Mouse (Mus musculus): ENCODE measurements around the gene Ascc2. TPM values are rescaled to one million over a fixed set of nuclear protein-coding genes. Genes with fewer than 3 reads are reported as not detected.

The Ascc2 gene
- total RNA-seq, 2 experiments from 2014 or later: 20.0 to 20.6 TPM

- DNase-seq (ENCODE audit: low spot score in 2 of 2): no peak
These were observed 79.1 kb downstream of the Ascc2 start for GRCm38 (mm10) chr11:4716530-4717236.

DNA sequence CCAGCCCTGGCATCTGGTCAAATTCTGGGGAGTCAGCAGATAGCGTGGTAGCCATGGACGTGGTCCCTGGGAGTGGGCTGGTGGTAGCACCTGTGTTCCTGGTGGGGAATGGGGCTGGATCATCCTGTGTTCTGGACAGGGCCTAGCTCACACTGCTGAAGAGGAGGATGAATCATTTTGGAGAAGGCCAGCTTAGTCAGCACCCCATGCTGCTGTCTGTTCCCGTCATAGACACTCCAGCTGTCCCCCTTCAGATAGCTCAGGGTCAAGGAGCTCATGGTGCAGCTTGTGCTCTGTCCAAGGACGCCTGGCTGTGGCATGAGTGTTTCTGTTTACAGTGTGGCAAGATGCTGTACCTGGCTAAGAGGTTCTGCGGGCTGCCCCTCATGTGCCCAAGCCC lies 81.0 kb downstream of the Ascc2 start:
- no peak for DNase-seq (ENCODE audit: low spot score in 2 of 2)

- no peak for DNase-seq (ENCODE audit: low spot score in 2 of 2)
These were observed 82.4 kb downstream of the Ascc2 start for GRCm38 (mm10) chr11:4719961-4720360.

- DNase-seq (ENCODE audit: low spot score in 2 of 2): no peak
These were observed 82.8 kb downstream of the Ascc2 start for GRCm38 (mm10) chr11:4720393-4720792.

GRCm38 (mm10) chr11:4720900-4721580 lies 83.5 kb downstream of the Ascc2 start:
- DNase-seq (ENCODE audit: low spot score in 2 of 2): no peak

DNA sequence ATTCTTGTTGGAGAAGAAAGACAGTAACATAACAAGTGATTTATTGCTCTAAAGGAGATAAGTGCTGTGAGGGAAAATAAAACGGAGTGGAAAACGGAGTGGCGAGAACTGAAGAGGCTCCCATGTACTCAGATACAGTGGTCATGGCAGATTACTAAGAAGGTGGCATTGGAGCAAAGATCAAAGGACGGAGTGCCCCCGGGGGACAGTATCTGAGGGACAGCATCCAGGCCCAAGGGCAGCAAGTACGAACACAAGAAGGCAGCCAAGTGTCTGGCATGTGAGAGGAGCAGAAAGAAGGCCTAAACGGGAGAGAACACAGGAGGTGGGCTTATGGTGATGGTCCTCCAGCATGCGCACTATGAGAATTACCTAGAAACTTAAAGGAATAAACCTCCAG lies 84.2 kb downstream of the Ascc2 start:
- DNase-seq (ENCODE audit: low spot score in 2 of 2): no peak

DNA sequence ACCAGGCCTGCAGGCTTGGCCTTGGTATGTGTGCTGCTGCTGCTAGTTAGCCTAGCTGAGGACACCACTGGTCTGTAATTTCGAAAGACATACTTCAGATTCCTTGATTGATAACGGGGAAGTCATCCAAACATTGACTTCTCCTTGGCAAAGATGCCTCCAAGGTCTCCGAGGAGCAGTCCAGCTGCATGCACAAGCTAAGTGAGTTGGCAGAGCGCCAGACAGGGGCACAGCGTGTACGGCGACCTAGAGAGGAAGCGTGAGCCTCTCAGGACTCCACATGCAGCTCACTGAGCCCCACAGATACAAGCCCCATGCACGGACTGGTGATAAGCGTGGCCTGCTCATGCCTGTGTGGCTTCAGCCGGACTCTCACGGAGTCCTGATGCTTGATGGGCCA lies 92.1 kb downstream of the Ascc2 start:
- DNase-seq (ENCODE audit: low spot score in 2 of 2): no peak

- DNase-seq (ENCODE audit: low spot score in 2 of 2): no peak
These were observed 92.5 kb downstream of the Ascc2 start for GRCm38 (mm10) chr11:4730096-4730495.

GRCm38 (mm10) chr11:4730913-4731312 lies 93.4 kb downstream of the Ascc2 start:
- no peak for DNase-seq (ENCODE audit: low spot score in 2 of 2)

DNA sequence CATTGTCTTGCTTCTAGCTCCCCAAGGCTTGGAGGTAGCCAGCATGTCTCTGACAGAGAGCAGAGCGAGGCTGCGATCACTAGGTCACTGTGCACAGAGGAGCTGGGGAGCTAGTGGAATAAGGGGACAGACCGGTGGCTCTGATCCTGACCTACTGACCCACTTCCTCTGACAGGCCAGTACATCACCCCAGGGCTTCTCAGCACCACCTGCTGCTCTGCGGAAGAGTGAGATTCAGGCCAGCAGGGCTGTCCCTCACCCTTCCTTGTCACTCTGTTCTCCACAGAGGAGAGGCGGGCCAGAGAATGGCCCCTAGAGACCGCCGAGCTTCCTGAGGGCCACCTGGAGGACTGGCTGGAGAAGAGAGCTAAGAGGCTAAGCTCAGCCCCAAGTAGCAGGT lies 94.2 kb downstream of the Ascc2 start:
- DNase-seq (ENCODE audit: low spot score in 2 of 2): no peak

DNA sequence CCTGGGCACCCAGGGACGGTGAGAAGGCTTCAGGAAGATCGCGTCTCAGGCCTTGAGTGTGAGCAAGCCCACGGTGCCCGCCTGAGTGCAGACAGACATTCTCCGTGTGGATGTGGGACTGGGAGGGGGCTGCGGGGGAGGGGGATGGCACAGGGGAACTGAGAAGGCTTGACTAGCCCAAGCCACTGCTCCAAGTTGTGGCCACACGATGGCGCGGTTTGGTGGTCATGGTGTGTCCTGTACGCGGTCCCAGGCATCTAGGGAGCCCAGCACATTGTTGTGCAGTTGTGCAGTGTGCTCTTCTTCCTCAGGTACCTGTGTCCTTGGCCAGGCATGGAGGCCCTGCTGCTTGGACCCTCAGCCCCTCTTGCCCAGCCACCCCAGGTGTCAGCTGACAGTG lies 96.6 kb downstream of the Ascc2 start:
- DNase-seq (ENCODE audit: low spot score in 2 of 2): no peak

Other genes starting within 250 kb of the Ascc2 start
- under 1 TPM; 0.66 to 0.67 TPM for gene Hormad2, start 196.6 kb upstream of the Ascc2 start, total RNA-seq (2021)
- 10 to 100 TPM; 62.9 to 68.7 TPM for gene Mtmr3, start 42.9 kb upstream of the Ascc2 start, total RNA-seq (2021)
- not detected for gene Gm11032, start 17.7 kb upstream of the Ascc2 start, total RNA-seq (2021)
- gene Uqcr10, start 66.6 kb downstream of the Ascc2 start, total RNA-seq (2021): 100 to 1,000 TPM; 632 to 697 TPM
- 10 to 100 TPM; 15.3 to 21.0 TPM for gene Zmat5, start 66.9 kb downstream of the Ascc2 start, total RNA-seq (2021)
- under 1 TPM; 0.39 to 0.47 TPM for gene Cabp7, start 109.0 kb downstream of the Ascc2 start, total RNA-seq (2021)
- gene Nf2, start 211.8 kb downstream of the Ascc2 start, total RNA-seq (2021): 10 to 100 TPM; 56.2 to 56.8 TPM
- gene Nipsnap1, start 236.2 kb downstream of the Ascc2 start, total RNA-seq (2021): 1 to 10 TPM; 4.0 to 4.1 TPM